Mouse (Mus musculus) CD4-positive naive resting alpha-beta T cell, adult 76 days (primary cell): ENCODE results near the gene Uba3. TPM values are rescaled to one million over a fixed set of nuclear protein-coding genes. Genes with fewer than 3 reads are reported as not detected.

Source experiments
- total RNA-seq: library from RNA; stranded (reverse); gene quantifications from one replicate; pipeline ENCODE4 v1.2.4, GENCODE M21; 2023

The Uba3 gene
- 61.5 TPM for total RNA-seq

GRCm38 (mm10) chr6:97205439-97205885, at the start of gene Uba3:
Gene Uba3 (minus strand): TSS chr6:97205647.

GRCm38 (mm10) chr6:97252711-97253221, 47.3 kb upstream of the Uba3 start, which contains the start of gene Lmod3:
Gene Lmod3 (minus strand): TSS chr6:97252759.

GRCm38 (mm10) chr6:97210191-97210961, 4.9 kb upstream of the Uba3 start, which contains the start of gene Arl6ip5:
Gene Arl6ip5 (plus strand): TSS chr6:97210689.

GRCm38 (mm10) chr6:97178491-97179366, 26.7 kb downstream of the Uba3 start, which contains the start of gene Tmf1:
Gene Tmf1 (minus strand): TSS chr6:97179122.

GRCm38 (mm10) chr6:97148383-97149251, 56.8 kb downstream of the Uba3 start, which contains the start of gene Eogt:
Gene Eogt (minus strand): TSS chr6:97149182.

Other genes with a start within 250 kb of the Uba3 start
- gene Fam19a4, start 145.2 kb downstream of the Uba3 start, total RNA-seq = not detected
- gene Eogt, start 56.5 kb downstream of the Uba3 start, total RNA-seq = 19.3 TPM
- 61.3 TPM for gene Tmf1, start 26.5 kb downstream of the Uba3 start, total RNA-seq
- 140 TPM for gene Arl6ip5, start 5.0 kb upstream of the Uba3 start, total RNA-seq
- not detected for gene Lmod3, start 47.1 kb upstream of the Uba3 start, total RNA-seq